Mouse (Mus musculus): Measurements from ENCODE around the gene Col6a5.

Col6a5 gene

DNA sequence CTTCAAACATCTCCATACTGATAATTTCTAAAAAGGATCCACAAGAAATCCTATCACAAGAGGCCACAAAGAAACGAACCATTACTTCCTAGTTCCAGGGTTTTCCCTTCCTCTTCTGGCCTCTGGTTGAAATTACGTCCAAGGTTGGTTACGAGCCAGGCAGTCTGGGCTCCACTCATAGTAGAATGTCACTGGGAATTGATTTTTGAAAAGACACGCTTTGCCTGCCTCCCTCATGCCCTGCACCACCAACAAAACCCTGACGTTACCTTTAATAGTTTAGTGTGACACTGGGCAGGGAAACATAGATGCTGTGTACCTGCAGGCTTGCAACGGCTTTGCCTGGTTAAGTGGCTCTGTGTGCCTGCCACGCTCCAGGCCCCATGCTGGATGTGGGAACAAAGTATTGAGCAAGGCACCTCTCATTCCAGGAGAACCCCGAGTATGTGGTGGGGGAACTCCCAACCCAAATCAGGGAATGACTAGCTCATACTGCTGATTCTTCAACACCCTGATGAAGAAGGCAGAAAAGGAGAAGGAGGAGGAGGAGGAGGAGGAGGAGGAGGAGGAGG is 133.3 kb downstream of the Col6a5 start:
- WGBS = 68% methylated on average over 8 of the region's 8 CpGs

DNA sequence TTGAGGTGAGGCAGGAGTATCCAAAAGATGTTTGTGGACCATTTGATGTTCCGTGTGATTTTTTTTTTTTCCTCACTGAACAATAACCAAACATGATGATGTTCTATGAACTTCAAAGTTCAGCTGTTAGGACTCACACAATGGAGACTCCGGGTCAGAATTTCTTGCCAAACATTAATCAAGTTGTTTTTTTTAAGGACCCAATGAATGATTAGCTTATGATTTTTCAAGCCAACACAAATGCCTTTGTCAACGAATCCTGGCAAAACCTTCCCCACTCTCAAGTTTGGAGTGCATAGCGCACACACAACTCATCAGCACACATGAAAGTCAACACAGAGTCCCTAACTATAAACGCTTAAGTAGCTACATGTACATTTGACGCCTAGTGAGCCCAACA is 139.7 kb downstream of the Col6a5 start:
- WGBS = 83% methylated on average over 6 of the region's 6 CpGs

DNA sequence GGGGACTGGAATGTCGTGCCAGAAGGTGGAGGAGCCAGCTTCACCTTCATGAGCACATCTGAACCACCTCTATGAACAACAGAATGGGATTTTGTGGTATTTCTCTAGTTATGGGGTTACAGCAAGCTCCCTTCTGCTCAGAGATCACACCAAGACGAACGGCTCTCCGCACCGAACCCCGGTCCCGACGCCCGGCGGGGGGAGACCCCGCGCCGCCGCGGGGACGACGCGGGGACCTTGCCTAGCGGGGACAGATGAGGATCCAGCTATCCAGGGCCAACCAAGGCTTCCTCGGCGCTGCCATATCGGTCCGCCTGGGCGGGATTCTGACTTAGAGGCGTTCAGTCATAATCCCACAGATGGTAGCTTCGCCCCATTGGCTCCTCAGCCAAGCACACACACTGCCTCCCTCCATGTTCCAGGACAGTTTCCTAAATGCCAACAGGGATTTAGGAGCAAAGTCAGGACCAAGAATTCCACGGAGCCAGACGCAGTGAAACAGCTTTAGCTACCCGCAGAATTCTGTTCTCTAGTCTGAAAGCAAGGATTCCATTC is 141.2 kb downstream of the Col6a5 start:
- 67% methylated on average over 29 of the region's 29 CpGs for WGBS

- WGBS = 84% methylated on average over 5 of the region's 5 CpGs
Measured at GRCm38 (mm10) chr9:105814436-105814835, 146.0 kb downstream of the Col6a5 start.

DNA sequence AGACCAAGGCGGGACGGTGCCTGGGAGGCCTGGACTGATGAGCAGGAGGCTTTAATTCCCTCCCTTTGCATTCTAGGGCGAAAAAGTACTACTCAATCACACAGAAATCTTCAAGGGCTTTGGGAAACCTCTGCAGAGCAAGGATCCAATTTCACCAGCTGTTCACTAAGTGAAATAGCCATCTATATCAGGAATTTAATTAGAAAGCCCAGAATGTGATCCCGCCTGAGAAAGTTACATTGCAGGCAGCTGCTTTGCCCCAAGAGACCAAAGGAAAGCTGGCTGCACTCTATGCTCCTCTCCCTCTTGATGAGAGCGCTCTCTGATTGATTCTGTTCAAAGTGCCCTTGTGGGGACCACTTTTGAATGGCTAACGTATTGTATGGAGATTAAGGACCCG is 149.0 kb downstream of the Col6a5 start:
- WGBS = 68% methylated on average over 7 of the region's 7 CpGs

- WGBS = 81% methylated on average over 17 of the region's 17 CpGs
Measured at GRCm38 (mm10) chr9:105808920-105809505, 151.4 kb downstream of the Col6a5 start.
